Mouse (Mus musculus) urinary bladder, postnatal 14 days (tissue): Measurements from ENCODE around the gene Cntnap5a.

Experiments
- DNase-seq: peaks from one replicate; pipeline ENCODE4 v3.0.0; 2021; ENCODE audit warnings: low spot score

Cntnap5a gene

DNA sequence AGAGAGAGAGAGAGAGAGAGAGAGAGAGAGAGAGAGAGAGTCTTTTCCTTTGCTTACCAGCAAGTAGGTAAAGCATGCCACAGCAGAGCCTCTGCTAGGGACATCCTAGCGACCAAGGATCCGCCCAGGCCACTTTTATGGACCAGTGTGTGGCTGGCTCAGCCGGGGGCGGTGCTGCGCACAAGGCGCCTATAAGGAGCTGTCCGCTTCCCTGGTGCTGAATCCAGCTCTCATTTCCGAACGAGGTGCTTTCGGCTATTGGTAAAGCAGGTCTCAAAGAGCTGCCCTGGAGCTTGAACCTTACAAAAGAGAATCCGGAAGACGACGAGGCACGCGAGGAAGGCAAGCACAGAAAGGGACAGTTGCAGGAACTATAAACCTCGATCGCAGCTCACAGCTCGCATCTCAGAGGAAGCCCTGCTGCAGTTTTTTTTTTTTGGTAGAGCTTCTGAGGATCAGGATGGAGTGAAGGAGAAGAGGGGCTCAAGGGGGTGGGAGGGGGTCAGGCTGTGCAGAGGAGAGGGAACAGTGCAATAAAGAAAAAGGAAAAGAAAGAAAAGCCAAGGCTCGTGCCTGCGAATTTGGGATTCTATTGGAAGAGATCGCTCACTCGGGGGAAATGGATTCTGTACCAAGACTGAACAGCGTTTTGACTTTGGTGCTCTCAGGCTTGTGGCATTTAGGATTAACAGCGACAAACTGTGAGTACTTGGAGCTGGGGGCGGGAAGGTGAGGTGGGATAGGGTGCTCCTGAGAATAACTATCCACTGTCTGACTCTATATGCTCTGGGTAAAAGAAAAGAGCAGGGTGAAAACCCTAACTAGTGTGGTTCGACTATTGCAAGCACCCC lies at the start of gene Cntnap5a:
Gene Cntnap5a, plus strand, starts transcription at position 239 of the 851 bp plus-strand sequence.
- peak; percentile 54 for DNase-seq

DNA sequence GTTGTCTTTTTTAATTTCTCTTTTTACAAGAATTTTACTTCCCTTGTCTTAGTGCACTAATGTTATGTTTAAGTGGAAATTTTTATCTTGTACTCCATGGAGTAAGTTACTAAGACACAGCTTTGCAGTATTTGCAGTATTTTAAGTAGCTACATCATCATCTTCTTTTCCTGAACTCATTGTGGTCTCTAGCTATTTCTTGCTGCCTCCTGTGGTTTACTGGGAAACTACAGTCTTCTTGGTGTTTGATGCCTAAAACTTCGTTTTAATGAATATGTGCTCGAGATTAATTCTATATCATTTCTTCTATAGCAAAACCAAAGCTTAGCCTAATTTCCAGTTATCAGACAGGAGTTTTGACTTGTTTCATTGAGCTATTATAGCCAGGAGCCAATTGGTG lies 37.6 kb upstream of the Cntnap5a start:
- no peak for DNase-seq

DNA sequence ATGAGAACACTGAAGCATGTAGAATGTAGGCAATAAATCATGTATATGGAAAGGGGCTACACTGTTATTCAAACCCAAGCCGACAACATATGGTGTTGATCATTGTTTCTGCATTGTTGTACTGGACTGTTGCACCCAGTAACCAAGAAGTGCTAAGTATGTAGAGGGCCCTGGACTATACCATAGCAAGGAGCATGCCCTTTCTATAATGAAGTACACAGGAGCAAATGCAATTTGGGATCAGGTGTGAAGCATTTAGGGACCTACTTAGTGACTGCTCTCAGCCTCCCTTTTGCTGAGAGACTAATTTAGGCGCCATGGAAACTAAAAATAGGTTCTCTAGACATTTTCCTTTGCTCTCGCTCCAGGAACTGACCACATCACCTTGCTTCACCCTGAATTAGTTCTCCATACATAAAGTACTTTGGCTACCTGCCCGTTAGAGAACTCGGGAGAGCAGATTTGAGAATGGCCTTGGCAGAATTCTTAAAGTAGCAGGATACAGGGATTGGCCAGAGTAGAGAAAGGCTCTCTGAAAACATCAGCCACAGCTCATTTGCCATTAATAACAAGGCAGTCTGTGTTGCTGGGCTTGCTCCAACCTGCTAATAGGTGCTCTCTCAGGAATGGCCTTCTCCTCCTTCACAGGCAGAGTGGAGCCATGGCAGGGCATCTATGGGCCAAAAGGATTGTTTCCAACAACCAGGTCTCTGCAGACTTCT lies 26.1 kb upstream of the Cntnap5a start:
- no peak for DNase-seq

DNA sequence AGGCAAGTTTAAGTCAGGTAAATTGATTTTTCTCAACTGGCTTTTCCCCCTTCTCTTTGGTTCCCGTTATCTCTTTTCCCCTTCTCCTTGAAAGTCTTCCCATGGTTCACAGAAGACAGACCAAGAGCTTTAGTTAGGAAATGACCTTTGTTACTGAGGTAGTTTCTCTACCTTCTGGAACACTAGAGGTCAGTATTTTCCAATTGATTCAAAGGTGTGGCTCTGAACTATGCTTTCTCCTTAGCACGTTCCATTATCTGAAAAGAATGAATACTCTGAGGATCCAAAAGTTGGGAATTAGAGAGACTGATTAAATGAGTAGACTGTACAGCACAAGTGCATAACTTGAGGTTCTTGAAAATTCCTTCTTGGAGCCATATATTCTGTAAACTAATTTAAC lies 1.9 kb downstream of the Cntnap5a start:
- DNase-seq, result no peak

DNA sequence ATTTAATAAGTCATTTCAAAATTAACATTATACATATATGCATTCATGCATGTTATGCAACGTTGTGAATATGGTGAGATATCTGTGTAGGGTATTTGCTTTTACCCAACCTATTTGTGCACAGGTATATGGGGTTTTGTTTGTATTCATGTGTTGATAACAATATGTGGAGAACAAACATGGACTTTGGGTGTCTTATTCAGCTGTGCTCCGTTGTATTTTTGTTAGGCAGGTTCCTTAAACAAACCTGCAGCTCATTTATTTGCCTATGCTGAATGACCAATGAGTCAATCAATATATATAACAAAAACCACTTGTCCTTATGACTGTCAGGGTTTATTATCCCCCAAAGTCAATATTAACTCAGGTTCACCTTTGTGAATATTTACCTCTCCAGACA lies 15.2 kb downstream of the Cntnap5a start:
- no peak for DNase-seq

DNA sequence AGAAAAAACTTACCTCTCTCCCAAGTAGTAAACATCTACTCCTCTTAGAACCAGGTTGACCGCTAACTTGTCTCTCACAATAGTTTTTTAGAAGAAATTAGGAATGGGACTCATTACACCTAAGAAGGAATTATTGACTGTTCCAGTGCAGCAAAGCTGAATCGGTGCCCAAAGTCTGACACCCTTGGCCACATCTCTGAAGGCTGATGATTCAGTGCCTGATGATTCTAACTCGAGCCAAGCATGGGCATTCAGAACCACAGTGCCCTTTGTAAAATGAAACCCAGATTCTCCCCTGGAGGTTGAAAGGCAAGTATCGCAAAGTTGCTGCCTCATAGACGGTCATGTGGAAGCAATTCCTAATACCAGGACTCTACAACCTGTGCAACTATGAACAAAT lies 58.0 kb downstream of the Cntnap5a start:
- no peak for DNase-seq

DNA sequence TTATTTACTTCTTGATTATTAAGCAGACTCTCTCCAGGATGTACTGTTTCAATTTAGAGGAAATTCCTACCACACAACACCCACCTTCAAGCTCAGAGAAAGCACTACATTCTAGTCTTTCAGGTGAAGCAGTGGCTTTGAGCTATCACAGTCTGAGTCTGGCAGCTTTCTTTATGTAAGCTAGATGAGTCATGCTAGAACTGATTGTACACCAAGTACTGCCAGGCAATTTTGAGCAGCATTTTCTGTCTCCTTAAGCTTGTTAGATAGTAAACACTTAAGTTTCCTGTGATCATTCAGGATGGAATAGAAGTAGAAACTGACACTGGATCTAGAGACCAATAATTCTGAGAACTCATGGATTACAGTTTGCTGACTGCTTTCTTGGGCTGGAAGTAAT lies 61.0 kb downstream of the Cntnap5a start:
- no peak for DNase-seq

DNA sequence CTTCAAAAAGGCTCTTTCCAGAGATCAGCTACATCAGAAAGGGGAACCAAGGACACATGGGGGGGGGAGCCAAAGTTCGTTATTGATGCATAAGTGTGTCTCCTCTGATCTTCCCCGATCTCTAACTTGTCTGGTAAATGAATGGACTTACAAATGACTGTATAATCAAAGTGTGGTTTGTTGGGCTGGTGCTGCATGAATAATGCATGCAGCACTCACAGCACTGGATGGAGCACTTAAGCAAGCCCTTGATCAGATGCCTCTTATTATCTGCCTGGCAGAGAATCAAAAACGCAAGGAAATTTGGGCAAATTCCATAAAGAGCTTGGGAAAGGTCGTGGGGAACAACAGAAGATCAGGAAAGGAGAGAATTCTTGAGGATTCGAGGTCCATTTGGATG lies 100.2 kb downstream of the Cntnap5a start:
- no peak for DNase-seq

DNA sequence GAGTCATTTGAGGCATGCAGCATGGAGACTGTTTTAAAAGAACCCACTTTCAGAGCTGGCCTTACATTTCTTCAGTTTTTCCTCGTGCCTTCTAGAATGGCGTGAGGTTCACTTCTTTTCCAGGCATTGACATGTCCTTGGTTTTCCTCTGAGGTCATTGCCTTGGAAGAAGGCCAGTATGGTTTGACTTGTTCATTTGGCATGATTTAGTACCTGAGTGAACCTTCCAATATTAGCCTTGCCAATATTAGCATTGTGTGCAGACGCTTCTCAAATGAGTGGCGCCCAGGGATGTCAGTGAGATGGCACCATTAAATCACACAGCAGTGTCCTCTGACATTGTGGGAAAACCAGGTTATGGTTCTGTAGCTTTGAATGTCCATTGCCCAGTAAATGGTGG lies 158.0 kb downstream of the Cntnap5a start:
- DNase-seq, result no peak

DNA sequence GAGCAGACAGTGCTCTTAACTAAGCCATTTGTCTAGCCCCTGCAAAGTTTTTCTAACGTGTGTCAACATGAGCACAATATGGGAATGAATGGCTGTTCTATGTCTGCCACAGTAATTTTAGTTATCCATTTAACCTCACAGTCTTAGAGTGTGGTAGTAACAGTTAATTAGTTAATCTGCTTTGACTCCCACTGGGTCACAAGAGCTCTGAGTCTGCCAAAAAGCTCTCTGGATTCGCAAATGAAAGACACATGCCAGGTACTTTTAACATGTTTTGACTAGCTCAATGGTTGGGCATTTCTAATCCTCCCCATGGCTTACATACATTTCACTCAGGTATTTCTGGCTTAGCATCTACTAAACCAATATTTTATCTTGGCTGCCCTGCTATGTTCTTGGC lies 163.0 kb downstream of the Cntnap5a start:
- DNase-seq, result no peak

DNA sequence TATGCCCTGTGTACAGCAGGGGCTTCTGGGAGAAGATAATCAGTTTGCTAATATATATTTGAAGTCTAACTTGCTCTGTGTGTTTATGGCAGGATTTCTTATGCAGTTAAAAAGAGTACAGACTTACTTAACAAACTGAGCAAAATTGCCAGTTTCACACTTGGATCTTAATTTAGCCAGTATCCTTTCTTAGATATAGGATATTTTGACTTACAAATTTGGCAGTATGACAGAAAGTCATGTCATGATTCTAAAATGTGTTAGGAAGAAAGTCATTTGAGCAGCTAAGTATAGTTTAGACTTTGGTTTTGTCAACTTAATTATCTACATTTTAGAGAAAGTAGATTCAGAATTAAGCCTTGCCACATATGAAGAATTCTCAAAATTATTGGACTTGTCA lies 167.7 kb downstream of the Cntnap5a start:
- no peak for DNase-seq

DNA sequence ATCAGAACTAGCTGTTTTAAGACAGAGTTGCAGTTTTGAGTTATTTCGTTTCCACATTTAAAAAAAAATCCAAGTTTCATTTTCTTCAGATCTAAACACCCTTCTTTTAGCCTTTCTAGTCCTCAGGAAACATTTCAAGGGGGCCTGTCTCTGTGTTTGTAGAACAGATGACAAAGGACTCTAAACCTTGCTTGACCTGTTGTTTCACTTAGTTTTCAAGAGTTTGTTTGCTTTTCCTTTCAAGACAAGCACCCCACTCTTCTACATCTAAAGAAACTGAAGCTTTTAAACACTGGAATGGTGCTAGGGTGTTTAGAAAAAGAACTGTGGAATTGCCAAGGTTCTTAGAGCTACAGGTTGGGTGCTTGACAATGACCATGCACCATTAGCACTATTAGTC lies 233.8 kb downstream of the Cntnap5a start:
- DNase-seq, result no peak

DNA sequence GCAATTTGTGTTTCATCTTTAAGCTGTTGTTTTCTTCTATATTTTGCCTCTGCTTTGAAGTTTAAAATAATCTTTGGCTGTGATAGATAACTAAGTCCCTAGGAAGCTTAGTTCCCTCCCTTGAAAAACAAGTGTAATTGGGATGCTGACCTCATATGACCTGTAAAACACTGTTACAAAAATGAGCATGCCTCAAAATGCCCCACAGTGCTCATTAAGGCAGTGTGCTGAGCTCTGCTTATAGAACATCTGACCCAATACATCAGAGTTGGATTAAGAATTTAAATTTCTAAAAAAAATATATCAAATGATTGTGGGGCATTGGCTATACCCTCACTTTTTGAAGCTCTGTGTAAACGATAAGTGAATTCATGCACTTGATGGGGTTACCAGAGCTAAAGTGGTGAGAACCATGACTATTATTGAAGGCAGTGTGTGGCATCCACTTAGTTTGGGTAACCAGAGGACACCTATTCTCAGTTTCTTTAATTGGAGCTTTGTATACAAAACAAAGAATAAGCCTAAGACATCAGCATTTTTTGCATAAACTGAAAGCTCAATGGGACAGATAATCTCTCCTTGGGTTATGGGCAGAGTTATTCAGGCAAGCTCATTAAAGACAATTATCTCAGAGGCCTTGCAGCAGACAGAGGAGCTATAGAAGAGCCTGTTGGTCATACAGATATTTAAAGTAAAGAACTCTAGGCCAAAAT lies 241.6 kb downstream of the Cntnap5a start:
- no peak for DNase-seq

DNA sequence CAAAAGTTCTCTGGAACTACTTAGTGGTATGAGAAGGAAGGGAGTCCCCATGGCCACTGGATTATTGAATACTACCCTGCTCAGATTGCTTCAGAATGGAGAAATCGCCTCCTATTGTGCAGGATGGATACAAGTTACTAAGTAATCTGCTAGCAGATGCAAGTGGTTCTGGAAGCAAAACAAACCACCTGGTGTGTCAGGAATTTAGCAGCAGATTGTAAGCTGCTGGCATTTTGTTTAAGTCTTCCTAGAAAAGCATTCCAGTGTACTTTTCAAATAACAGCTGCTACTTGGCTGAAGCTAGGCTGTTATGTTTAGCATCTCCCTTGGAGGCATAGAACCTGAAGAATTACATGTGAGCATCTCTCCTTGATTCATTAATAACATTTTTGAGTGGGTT lies 247.5 kb downstream of the Cntnap5a start:
- no peak for DNase-seq

DNA sequence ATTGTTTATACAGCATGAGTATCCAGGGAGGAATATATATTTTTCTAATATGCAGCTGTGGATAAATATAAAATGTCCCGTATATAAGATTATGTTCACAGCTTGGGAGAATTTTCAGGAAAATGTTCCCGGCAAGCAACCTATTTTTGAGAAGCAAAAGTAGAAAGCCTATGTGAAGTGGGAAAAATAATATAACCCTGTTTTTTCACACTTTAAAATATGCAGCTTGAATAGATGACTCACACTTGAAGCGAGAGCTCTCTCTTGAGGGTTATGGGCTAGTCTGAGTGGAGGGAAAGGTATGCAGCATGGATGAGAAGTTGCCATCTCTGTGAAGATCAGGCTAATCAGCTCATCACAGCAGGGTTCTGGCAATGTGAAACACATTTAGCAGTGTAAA lies 261.3 kb downstream of the Cntnap5a start:
- no peak for DNase-seq

DNA sequence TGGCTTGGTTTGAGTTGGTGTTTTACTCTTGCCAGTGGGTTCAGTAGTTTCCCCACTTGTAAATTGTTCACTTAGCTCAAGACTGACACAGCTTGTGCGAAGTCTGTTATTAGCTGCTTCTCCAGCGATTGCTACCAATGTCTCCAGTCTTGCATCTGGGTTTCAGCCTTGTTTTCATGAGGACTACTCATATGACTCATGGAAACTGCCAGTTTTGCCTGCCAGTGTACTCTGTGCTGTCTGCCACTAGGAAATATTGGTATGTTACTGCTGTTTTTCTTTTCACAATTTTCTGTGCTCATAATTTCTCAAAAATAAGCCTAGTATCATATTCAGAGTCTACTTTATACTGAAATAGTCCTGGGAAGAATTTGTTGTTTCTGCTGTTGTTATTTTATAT lies 272.0 kb downstream of the Cntnap5a start:
- no peak for DNase-seq

DNA sequence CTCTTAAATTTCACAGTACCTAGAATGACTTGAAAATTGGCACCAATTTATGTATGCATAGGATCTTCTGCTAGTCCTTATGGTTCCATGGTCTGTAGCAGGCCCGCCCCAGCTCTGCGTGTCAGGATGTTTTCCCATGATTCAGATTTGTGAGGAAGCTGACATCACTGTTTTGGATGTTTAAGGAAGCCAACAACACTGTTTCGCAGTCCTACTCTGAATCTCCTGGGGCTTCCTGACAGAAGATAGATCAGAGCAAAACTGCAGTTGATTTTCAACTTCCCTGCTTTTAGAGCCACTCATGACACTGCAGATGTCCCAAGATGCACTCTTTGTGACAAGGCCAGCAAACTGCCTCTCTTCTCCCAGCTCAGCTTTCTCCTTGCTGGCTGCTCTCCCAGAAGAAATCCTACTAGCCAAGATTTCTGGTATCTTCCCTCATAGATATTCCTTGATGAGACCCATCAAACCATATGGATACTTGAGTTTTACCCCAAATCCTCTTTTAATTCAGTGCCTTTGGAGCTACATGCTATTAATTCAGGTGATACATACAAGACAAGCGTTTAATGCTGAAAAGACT lies 280.5 kb downstream of the Cntnap5a start:
- no peak for DNase-seq

DNA sequence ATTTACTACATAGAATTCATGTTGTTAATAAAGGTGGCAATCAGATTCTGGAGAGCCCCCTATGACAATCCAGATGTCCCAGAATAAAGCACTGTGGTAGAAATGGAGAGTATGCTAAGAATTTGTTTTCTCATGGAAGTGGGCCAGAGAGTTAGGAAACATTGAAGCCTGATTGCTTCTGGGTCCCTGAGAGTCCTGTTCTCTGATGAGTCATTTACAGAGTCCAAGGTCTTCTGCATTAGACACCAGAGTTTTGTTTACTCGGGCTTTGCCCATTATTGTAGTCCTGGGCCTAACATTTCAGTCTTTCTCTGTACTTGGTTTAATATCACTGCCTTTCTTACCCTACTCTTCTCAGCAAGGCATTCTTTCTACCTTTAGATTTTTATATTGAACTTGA lies 305.6 kb downstream of the Cntnap5a start:
- DNase-seq, result no peak

DNA sequence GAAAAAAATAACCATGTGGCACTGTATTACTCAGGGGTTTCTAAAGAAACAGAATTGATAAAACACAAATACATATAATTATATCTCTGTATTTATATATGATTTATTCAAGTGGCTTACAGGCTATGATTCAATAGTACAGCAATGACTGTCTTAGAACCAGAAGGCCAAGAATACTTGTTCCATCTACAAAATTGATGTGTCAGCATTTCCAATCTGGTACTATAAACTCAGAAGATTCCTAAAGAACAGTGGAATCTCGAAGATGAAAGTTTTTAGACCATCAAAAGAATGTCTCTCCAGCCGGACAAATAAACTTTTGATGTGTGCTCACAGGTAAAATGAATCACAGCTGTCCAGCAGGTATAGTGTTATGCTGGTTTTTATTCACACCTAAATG lies 331.2 kb downstream of the Cntnap5a start:
- DNase-seq, result no peak

DNA sequence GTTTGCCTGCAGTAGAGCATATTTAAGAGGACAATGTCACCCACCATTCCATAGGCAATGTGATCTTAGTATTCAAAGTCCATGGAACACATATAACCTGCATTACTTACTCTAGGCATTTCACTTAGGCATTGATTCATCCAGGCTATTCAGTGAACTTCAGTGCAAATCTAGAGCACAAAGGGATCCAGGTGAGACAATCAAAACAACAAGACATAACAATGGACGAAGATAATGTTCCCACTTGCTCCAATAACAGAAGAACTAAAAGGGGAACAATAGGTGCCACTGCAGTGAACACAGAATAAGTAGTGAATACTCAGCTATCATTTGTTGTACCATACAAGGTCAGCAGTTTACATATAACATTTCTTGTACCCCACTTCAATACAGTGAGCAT lies 345.1 kb downstream of the Cntnap5a start:
- DNase-seq, result no peak

DNA sequence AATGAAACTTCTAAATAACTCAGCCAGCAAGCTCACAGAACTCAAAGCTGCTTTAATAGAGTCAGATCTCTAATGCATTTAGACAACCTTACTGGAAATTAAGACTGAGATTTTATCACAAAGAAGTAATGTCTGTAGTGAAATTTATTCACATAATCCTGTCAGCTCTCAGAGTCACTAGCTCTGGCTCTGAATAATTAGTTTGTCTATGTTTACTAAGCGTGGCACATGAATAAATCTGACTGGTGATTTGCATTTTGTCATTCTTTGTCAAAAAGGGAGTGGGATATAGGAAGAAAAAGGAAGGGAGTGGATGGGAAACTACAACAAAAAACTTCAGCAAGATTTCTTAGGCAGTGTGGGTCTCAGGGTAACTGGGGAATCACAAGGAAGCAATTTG lies 351.3 kb downstream of the Cntnap5a start:
- DNase-seq, result no peak

DNA sequence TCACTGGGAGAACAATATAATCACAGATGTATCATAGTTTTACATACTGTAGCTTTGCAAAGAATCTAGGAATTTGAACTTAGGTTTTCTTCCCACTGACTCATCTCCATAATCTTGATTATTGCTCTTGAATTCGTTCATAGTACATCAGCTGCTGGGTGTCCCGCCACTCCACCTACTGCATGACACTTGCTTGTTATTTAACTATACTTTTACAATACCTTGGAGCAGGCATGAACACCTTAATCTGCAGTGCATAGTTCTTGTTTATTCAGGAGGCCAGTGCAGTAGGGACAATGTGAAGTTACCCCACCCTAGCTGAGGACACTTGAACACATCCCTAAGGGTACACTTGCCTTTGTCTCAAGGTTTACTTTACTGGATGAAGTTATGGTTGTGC lies 352.3 kb downstream of the Cntnap5a start:
- DNase-seq, result no peak

DNA sequence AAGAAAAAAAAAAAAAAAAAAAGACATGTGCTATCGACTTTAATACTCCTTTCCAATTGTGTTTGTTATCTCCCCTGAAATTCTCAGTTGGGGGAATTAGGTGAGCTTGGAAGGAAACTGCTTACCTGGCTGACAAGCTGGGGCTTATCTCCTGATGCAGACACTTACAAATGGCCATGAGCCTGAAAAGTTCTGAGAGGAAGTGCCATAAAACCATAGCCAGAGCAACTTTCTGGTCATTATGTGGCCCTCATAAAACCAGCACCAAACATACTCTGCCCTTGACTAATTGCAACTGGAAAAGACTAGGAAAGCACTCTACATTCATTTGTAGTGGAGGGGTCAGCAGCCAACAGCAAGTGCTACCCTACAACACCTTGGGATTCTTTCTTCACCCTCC lies 359.5 kb downstream of the Cntnap5a start:
- no peak for DNase-seq
